Mouse (Mus musculus): ENCODE data around the gene Cyb5d1. TPM values are rescaled to one million over a fixed set of nuclear protein-coding genes. Genes with fewer than 3 reads are reported as not detected.

Gene Cyb5d1
- total and polyA plus RNA-seq, 3 experiments: 28.4 to 29.5 (median 29.3) TPM

GRCm38 (mm10) chr11:69422842-69423241 is 27.4 kb upstream of the Cyb5d1 start:
- dilution Hi-C loops (cut with MboI; ENCODE audit: extremely low pct_ligation_motif_present, extremely low pct_unique_long_range_greater_than_20kb, low sequenced_read_pairs) (no loop called here), in situ Hi-C loops (cut with MboI; ENCODE audit: low pct_ligation_motif_present, low pct_unique_long_range_greater_than_20kb, low sequenced_read_pairs) (no loop called here)
- H3K36me3 ChIP-seq (replicated peaks in 1 of 2; ENCODE audit: control insufficient read depth in 1 of 2, insufficient read depth in 1 of 2, low read length in 1 of 2): no peaks in the 10 kb centered on the region
- H3K9me3 ChIP-seq (replicated peaks; ENCODE audit: low read length): no peaks in the 10 kb centered on the region
- no peak overlapping the region for H3K9ac ChIP-seq (ENCODE audit: insufficient read depth, low read depth)
- no peak overlapping the region for H3K4me2 ChIP-seq (ENCODE audit: insufficient read depth, low read depth, poor library complexity, severe bottlenecking)
- no peaks in the 10 kb centered on the region for H3K79me2 ChIP-seq (replicated peaks; ENCODE audit: control insufficient read depth, extremely low read depth, insufficient read depth, poor library complexity, severe bottlenecking)
- H3K4me1 ChIP-seq (ENCODE audit: control insufficient read depth in 1 of 2, insufficient read depth in 2 of 2): peaks cover 2 to 26% of the 10 kb centered on the region in 2 experiments
- no peak overlapping the region for H3K4me3 ChIP-seq (replicated peaks in 1 of 3; ENCODE audit: low read depth in 2 of 3, low read length in 2 of 3, poor library complexity in 1 of 3)
- DNase-seq (ENCODE audit: extremely low read depth): no peak
- TF ChIP-seq PAX5 (IDR thresholded peaks at IDR 0.05; ENCODE audit: low read length): no peak
- TF ChIP-seq ZNF384 (IDR thresholded peaks at IDR 0.05; ENCODE audit: low read depth, low read length): no peak
- TF ChIP-seq ELF1 (IDR thresholded peaks at IDR 0.05; ENCODE audit: low read depth, low read length): no peak
- no peak for TF ChIP-seq JUND (conservative IDR thresholded peaks at IDR 0.05; ENCODE audit: low read depth, low read length)
- TF ChIP-seq MAFK (IDR thresholded peaks at IDR 0.05; ENCODE audit: insufficient replicate concordance, low read length): no peak
- TF ChIP-seq MAX (IDR thresholded peaks at IDR 0.05; ENCODE audit: low read length): no peak
- TF ChIP-seq BHLHE40 (IDR thresholded peaks at IDR 0.05; ENCODE audit: low read depth, low read length): no peak
- H3K27me3 ChIP-seq (replicated peaks): peaks cover 82% of the 10 kb centered on the region
- H3K27ac ChIP-seq (ENCODE audit: insufficient read depth, low read depth): no peak overlapping the region

GRCm38 (mm10) chr11:69421131-69421977 is 25.9 kb upstream of the Cyb5d1 start:
- no peaks in the 10 kb centered on the region for H3K36me3 ChIP-seq (replicated peaks in 1 of 2; ENCODE audit: control insufficient read depth in 1 of 2, insufficient read depth in 1 of 2, low read length in 1 of 2)
- H3K79me2 ChIP-seq (replicated peaks; ENCODE audit: control insufficient read depth, extremely low read depth, insufficient read depth, poor library complexity, severe bottlenecking): no peaks in the 10 kb centered on the region
- peaks cover 86% of the 10 kb centered on the region for H3K27me3 ChIP-seq (replicated peaks)
- H3K9ac ChIP-seq (ENCODE audit: insufficient read depth, low read depth): no peak overlapping the region
- H3K27ac ChIP-seq (ENCODE audit: insufficient read depth, low read depth): no peak overlapping the region
- H3K4me3 ChIP-seq (replicated peaks in 1 of 3; ENCODE audit: low read depth in 2 of 3, low read length in 2 of 3, poor library complexity in 1 of 3): no peak overlapping the region
- in situ Hi-C loops (cut with MboI; ENCODE audit: low pct_ligation_motif_present, low pct_unique_long_range_greater_than_20kb, low sequenced_read_pairs) (no loop called here), dilution Hi-C loops (cut with MboI; ENCODE audit: extremely low pct_ligation_motif_present, extremely low pct_unique_long_range_greater_than_20kb, low sequenced_read_pairs) (no loop called here)
- TF ChIP-seq NRF1 (IDR thresholded peaks at IDR 0.05; ENCODE audit: low read depth, low read length): no peak
- no peak overlapping the region for H3K4me2 ChIP-seq (ENCODE audit: insufficient read depth, low read depth, poor library complexity, severe bottlenecking)
- DNase-seq (ENCODE audit: extremely low read depth): no peak
- H3K9me3 ChIP-seq (replicated peaks; ENCODE audit: low read length): no peaks in the 10 kb centered on the region
- H3K4me1 ChIP-seq (ENCODE audit: control insufficient read depth in 1 of 2, insufficient read depth in 2 of 2): peaks cover 12 to 37% of the 10 kb centered on the region in 2 experiments

- Histone ChIP-seq H3K4me1 (ENCODE audit: control insufficient read depth in 1 of 2, insufficient read depth in 2 of 2) (peaks cover 14 to 40% of the 10 kb centered on the region in 2 experiments), H3K27ac (ENCODE audit: insufficient read depth, low read depth) (no peak overlapping the region), H3K79me2 (replicated peaks; ENCODE audit: control insufficient read depth, extremely low read depth, insufficient read depth, poor library complexity, severe bottlenecking) (no peaks in the 10 kb centered on the region), H3K9ac (ENCODE audit: insufficient read depth, low read depth) (no peak overlapping the region), H3K36me3 (replicated peaks in 1 of 2; ENCODE audit: control insufficient read depth in 1 of 2, insufficient read depth in 1 of 2, low read length in 1 of 2) (no peaks in the 10 kb centered on the region), H3K27me3 (replicated peaks) (peaks cover 80% of the 10 kb centered on the region), H3K4me2 (ENCODE audit: insufficient read depth, low read depth, poor library complexity, severe bottlenecking) (peak overlapping the region; percentile 93), H3K9me3 (replicated peaks; ENCODE audit: low read length) (no peaks in the 10 kb centered on the region), H3K4me3 (replicated peaks in 1 of 3; ENCODE audit: low read depth in 2 of 3, low read length in 2 of 3, poor library complexity in 1 of 3) (no peak overlapping the region)
- DNase-seq (ENCODE audit: extremely low read depth): no peak
- dilution Hi-C loops (cut with MboI; ENCODE audit: extremely low pct_ligation_motif_present, extremely low pct_unique_long_range_greater_than_20kb, low sequenced_read_pairs) (no loop called here), in situ Hi-C loops (cut with MboI; ENCODE audit: low pct_ligation_motif_present, low pct_unique_long_range_greater_than_20kb, low sequenced_read_pairs) (no loop called here)
- TF ChIP-seq SMC3 (IDR thresholded peaks at IDR 0.05; ENCODE audit: low read depth, low read length) (no peak), IRF4 (IDR thresholded peaks at IDR 0.05; ENCODE audit: low read depth, low read length) (no peak), JUN (IDR thresholded peaks at IDR 0.05; ENCODE audit: insufficient read depth, low read depth, low read length) (no peak), POLR2A (IDR thresholded peaks at IDR 0.05; ENCODE audit: low read depth, low read length) (no peak), MAZ (IDR thresholded peaks at IDR 0.05; ENCODE audit: low read depth, low read length) (no peak), EP300 (IDR thresholded peaks at IDR 0.05; ENCODE audit: low read length) (no peak), TBP (conservative IDR thresholded peaks at IDR 0.05; ENCODE audit: low read depth, low read length) (no peak), ELF1 (IDR thresholded peaks at IDR 0.05; ENCODE audit: low read depth, low read length) (no peak), MEF2A (IDR thresholded peaks at IDR 0.05; ENCODE audit: borderline replicate concordance, low read depth, low read length) (no peak), NELFE (IDR thresholded peaks at IDR 0.05; ENCODE audit: low read depth, low read length) (no peak), PAX5 (IDR thresholded peaks at IDR 0.05; ENCODE audit: low read length) (no peak), ZNF384 (IDR thresholded peaks at IDR 0.05; ENCODE audit: low read depth, low read length) (no peak), KAT2A (IDR thresholded peaks at IDR 0.05; ENCODE audit: insufficient replicate concordance, low read length) (no peak), RCOR1 (conservative IDR thresholded peaks at IDR 0.05; ENCODE audit: low read depth, low read length) (no peak), MAX (IDR thresholded peaks at IDR 0.05; ENCODE audit: low read length) (no peak), NRF1 (IDR thresholded peaks at IDR 0.05; ENCODE audit: low read depth, low read length) (no peak), MXI1 (IDR thresholded peaks at IDR 0.05; ENCODE audit: low read depth, low read length) (no peak), ZMIZ1 (IDR thresholded peaks at IDR 0.05; ENCODE audit: low read depth, low read length) (no peak), E2F4 (IDR thresholded peaks at IDR 0.05; ENCODE audit: insufficient replicate concordance, low read depth, low read length) (no peak), RAD21 (IDR thresholded peaks at IDR 0.05; ENCODE audit: low read depth, low read length) (no peak)
Measured at GRCm38 (mm10) chr11:69420554-69421000, 25.1 kb upstream of the Cyb5d1 start.

All from CH12.LX (cell line).